Mouse (Mus musculus) olfactory bulb, adult 2 months (tissue): Measurements from ENCODE around the gene March8. TPM values are rescaled to one million over a fixed set of nuclear protein-coding genes. Genes with fewer than 3 reads are reported as not detected.

Experiments
- H3K27ac ChIP-seq: fragments of 200-500 bp; 2 replicates; pipeline ENCODE4 v1.5.1; 2012; ENCODE audit warnings: low read depth, low read length; ENCODE audit not compliant: insufficient read depth
- H3K4me1 ChIP-seq: fragments of 200-500 bp; 2 replicates; pipeline ENCODE4 v1.6.1; 2012; ENCODE audit warnings: low read length; ENCODE audit not compliant: control insufficient read depth, insufficient read depth
- H3K4me3 ChIP-seq: fragments of 200-500 bp; 2 replicates; pipeline ENCODE4 v1.5.1; 2012; ENCODE audit warnings: mild to moderate bottlenecking, low read depth, low read length, moderate library complexity; ENCODE audit not compliant: insufficient read depth
- CTCF ChIP-seq: fragments of 200-500 bp; IDR thresholded peaks from 2 replicates; pipeline ENCODE4 v1.5.1; 2012; ENCODE audit warnings: low read depth, mild to moderate bottlenecking, low read length, moderate library complexity; ENCODE audit not compliant: insufficient read depth
- POLR2A ChIP-seq: fragments of 200-500 bp; IDR thresholded peaks from 2 replicates; pipeline ENCODE4 v1.6.1; 2012; ENCODE audit warnings: mild to moderate bottlenecking, low read depth, low read length, moderate library complexity; ENCODE audit not compliant: insufficient read depth
- WGBS: fragments of 180-500 bp; shearing (Covaris S2); methylation state at CpG from one replicate; pipeline ENCODE4 v1.1.7; 2018; 5-methylcytosine and 5-hydroxymethylcytosine counted together
- polyA plus RNA-seq: library from polyadenylated mRNA; stranded (reverse); fragments of >200 nt; gene quantifications from 2 replicates; pipeline ENCODE4 v1.2.4, GENCODE M21; 2012; ENCODE audit warnings: low replicate concordance; ENCODE audit not compliant: missing spikeins, insufficient read depth, insufficient read length

Gene March8
- polyA plus RNA-seq, 1 experiment, result not detected

DNA sequence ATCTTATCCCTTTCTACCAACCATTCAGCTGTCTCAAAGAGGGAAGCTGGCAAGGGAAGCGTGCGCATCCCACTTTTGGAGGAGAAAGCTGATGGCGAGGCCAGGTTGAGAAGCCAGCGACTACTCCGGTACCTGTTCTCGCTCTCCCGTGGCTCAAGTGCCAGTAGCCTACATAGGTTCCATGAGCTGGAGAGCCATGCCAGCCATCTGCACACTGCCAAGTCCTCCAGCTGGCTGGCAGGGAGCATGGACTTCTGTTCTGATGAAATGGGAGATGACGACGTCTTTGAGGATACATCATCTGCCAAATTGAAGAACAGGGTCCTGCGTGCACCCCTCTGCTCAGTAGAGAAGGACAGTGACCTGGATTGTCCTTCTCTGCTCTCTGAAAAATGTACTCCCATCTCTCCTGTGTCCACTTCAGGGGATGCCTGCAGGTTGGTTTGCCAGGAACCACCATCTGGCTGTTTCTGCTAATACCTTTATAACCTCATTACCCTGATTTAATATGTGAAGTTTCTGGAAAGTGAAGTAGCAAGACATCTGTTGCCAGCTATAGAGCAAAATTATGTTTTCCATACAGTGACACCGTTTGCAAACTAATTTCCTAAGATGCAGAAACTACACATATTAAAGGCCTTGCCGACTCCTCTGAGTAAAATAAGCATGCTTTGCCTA, 64.1 kb downstream of the March8 start:
- WGBS, result 88% methylated on average over 12 of the region's 12 CpGs
- H3K27ac ChIP-seq, result no peak overlapping the region

DNA sequence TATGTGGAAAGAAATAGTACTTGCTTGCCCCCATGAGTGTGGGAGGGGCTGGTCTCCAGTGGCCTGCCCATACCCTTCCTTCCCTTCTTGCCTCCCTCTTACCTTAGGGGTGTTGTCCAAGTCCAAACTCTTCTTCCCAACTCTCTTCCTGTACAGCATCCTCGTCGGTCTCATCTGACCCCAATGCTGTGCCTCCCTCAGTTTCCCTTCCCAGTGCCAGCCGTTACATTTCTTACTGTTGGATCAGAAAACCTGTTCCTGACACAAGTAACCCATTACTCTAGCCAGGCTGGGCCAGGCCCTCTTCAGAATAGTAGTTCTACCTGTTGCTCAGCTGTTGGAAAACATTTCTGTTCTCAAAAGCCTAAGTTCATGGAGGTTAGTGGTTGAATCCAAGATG, 64.6 kb downstream of the March8 start:
- 94% methylated on average over 3 of the region's 3 CpGs for WGBS
- TF ChIP-seq POLR2A, result no peak
- TF ChIP-seq CTCF, result no peak
- H3K4me1 ChIP-seq, result peaks cover 25% of the 10 kb centered on the region
- no peak overlapping the region for H3K27ac ChIP-seq
- H3K4me3 ChIP-seq, result no peak overlapping the region

More for the DNA sequence above, 64.1 kb downstream of the March8 start:
- peaks cover 25% of the 10 kb centered on the region for H3K4me1 ChIP-seq
- H3K4me3 ChIP-seq, result no peak overlapping the region
- no peak for TF ChIP-seq POLR2A
- no peak for TF ChIP-seq CTCF

DNA sequence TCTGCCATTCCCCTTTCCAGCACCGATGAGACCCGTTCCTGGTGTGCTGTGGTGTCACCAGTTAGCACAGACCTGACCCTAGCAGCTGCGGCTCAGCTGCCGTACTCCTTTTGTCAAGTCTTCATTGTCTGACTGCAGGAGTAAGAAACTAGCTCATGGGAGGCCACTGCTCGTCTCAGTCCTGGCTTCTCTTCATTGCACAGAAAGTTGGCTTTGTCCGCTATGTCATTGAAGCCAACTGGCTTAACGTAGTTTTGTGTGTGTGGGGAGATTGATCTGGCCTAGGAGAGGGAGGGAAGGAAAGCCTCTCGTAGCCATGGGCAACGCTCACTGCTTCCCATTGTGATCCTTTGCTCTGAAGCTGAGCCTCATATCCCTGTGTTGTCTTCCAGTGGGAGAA, 67.4 kb downstream of the March8 start:
- Histone ChIP-seq H3K4me1 (peaks cover 31% of the 10 kb centered on the region), H3K27ac (peak overlapping the region; percentile 34), H3K4me3 (no peak overlapping the region)
- 41% methylated on average over 9 of the region's 9 CpGs for WGBS
- TF ChIP-seq POLR2A, result no peak
- no peak for TF ChIP-seq CTCF

DNA sequence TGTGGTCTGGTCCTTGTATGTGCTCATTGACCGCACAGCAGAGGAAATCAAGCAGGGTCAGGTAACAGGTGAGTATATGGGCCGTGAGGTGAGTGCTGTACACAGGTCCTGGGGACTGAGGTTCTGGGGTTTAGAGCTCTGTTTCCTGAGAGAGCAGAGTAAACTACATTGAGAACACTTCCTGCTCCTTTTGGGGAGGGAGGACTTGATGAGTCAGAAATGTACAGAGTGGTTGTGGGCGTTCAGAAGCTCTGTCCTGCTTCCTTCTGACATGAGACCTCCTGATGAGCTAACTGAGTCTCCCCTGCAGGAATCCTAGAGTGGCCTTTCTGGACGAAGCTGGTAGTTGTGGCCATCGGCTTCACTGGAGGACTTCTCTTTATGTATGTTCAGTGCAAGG, 67.9 kb downstream of the March8 start:
- no peak for TF ChIP-seq CTCF
- no peak for TF ChIP-seq POLR2A
- Histone ChIP-seq H3K4me3 (no peak overlapping the region), H3K4me1 (peaks cover 31% of the 10 kb centered on the region), H3K27ac (peak overlapping the region; percentile 34)
- 64% methylated on average over 5 of the region's 5 CpGs for WGBS

DNA sequence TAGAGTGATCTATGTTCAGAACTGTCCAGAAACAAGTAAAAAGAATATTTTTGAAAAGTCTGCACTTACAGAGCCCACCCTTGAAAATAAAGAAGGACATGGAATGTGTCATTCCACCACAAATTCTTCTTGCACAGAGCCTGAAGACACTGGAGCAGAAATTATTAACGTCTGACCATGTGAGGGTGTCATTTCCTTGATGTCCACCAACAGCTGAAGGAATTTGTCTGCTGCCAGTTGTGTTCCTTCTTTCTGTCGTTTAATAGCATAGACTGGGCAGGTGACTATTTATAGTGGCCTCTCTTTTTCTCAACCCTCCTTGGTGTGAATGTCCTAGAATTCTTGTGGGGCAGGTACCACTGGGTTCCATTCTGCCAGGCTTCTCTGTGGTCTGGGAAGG, 68.3 kb downstream of the March8 start:
- H3K27ac ChIP-seq, result peak overlapping the region; percentile 38; the same call in 1 of the 2 replicates
- peaks cover 27% of the 10 kb centered on the region for H3K4me1 ChIP-seq
- TF ChIP-seq CTCF, result no peak
- TF ChIP-seq POLR2A, result no peak
- H3K4me3 ChIP-seq, result no peak overlapping the region
- 68% methylated on average over 2 of the region's 2 CpGs for WGBS

DNA sequence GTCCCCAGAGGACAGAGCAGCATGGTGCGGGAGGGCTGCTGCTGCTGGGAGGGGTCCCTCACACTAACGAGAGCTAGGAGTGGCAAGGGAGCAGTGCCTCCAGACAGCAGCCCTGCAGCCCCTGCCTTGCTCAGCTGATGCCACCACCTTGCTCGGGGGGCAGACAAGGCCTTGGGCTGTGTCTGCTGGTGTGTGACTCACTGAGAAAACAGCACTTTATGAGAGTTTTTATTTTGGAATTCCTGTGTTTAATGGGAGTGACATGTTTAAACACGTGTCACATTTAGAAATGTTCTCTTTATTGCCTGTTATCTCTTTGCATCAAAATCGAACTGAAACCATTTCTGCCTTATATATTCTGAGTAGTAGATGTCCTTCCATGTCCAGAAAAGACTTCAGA, 68.9 kb downstream of the March8 start:
- TF ChIP-seq CTCF, result no peak
- TF ChIP-seq POLR2A, result no peak
- H3K4me1 ChIP-seq, result peaks cover 26% of the 10 kb centered on the region
- WGBS, result 50% methylated on average over 5 of the region's 5 CpGs
- no peak overlapping the region for H3K4me3 ChIP-seq
- peak overlapping the region; percentile 38; the same call in 1 of the 2 replicates for H3K27ac ChIP-seq

DNA sequence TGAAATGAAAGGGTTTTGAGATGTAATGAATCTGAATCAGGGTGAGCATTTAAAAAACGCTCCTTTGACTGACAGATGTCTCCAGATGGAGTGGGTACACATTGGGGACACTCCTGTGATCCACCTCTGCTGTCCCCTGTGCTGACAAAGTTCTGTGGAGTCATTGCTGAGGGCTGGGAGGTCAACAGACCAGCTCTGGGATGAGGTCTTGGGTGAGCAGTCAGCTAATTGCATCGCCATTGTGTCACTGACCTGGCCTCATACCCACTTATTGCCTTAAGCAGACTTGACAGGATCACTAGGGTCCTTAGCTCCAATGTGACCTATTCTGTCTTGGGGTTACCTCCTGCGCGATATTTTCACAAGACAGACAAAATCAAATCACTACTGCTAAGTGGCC, 69.4 kb downstream of the March8 start:
- H3K27ac ChIP-seq, result no peak overlapping the region
- WGBS, result 94% methylated on average over 4 of the region's 4 CpGs
- TF ChIP-seq POLR2A (no peak), CTCF (no peak)
- H3K4me3 ChIP-seq, result no peak overlapping the region
- H3K4me1 ChIP-seq, result peaks cover 24% of the 10 kb centered on the region

DNA sequence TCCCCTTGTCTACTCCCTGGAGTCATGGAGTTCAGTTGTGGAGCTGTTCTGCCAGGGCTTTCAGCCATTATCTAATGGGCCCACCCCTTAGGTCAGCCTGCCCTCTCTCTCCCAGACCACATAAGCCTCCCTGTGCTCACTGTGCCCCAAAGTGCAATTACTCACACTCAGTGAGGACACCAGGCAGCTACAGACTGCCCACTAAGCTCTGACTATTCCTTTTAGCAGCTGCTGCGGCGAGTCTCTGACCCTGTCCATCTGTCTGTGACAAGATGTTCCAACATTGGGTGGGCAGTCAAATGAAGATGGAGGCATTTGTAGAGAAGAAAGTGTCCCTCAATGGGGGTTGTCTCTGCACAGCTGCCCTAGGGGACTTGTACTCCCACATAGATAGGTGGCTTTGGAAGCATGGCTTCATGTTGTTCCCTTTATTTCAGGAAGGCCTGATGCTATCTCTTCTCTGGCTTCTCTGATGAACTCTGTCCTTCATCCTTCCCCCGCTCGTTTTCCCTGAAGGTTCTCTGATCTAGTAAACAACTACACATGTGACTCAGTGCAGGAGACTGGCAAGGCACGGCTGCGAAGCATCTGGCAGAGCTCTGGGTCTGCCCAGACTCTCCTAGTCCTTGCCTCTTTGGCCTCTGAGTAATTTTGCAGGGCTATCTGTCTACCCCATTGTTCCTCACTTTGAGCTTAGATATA, 70.3 kb downstream of the March8 start:
- Histone ChIP-seq H3K27ac (peak overlapping the region; percentile 42), H3K4me3 (no peak overlapping the region), H3K4me1 (peaks cover 24% of the 10 kb centered on the region)
- TF ChIP-seq CTCF, result no peak
- TF ChIP-seq POLR2A, result no peak
- 64% methylated on average over 6 of the region's 6 CpGs for WGBS

DNA sequence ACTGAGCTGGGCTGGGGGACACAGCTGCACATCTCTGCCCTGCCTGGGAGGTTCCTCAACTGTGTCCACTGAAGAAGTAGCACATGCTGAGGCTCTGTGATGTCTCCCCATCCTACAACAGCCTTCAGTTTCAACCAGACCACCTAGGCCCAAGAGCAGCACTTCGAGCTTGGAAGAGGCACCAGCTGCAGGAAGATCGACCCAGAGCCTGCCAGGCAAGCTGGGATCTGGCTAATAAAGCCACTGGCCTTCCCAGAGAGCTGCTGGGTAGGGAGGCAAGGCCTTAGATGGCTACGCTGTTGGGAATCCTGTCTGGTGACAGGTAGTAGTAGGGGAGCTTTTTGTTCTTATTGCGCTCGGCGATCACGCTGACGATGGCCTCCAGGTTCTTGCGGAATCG, 72.6 kb downstream of the March8 start:
- 98% methylated on average over 10 of the region's 10 CpGs for WGBS
- Histone ChIP-seq H3K27ac (no peak overlapping the region), H3K4me1 (peaks cover 19% of the 10 kb centered on the region), H3K4me3 (no peak overlapping the region)
- TF ChIP-seq CTCF (no peak), POLR2A (no peak)
